Mouse (Mus musculus): Measurements from ENCODE around the gene Ldb1. TPM values are rescaled to one million over a fixed set of nuclear protein-coding genes. Genes with fewer than 3 reads are reported as not detected.
A peak's percentile ranks its signal among the peaks of the same experiment; 100 is the strongest.

Ldb1 gene
- total and polyA plus RNA-seq, 3 experiments: 56.9 to 120 (median 67.6) TPM

GRCm38 (mm10) chr19:46087871-46088270, 42.9 kb upstream of the Ldb1 start:
- TF ChIP-seq GABPA (IDR thresholded peaks at IDR 0.05; ENCODE audit: insufficient replicate concordance, low read depth, low read length) (no peak), RCOR1 (conservative IDR thresholded peaks at IDR 0.05; ENCODE audit: low read depth, low read length) (no peak), MEF2A (IDR thresholded peaks at IDR 0.05; ENCODE audit: borderline replicate concordance, low read depth, low read length) (no peak), IRF4 (IDR thresholded peaks at IDR 0.05; ENCODE audit: low read depth, low read length) (no peak), POLR2AphosphoS2 (IDR thresholded peaks at IDR 0.05; ENCODE audit: low read depth, low read length) (no peak), SIN3A (IDR thresholded peaks at IDR 0.05; ENCODE audit: low read length) (no peak), MYC (IDR thresholded peaks at IDR 0.05; ENCODE audit: low read depth, low read length) (no peak), EP300 (IDR thresholded peaks at IDR 0.05; ENCODE audit: low read length) (no peak), CHD2 (IDR thresholded peaks at IDR 0.05; ENCODE audit: low read length) (no peak), ZKSCAN1 (IDR thresholded peaks at IDR 0.05; ENCODE audit: borderline replicate concordance, low read depth, low read length) (no peak), UBTF (IDR thresholded peaks at IDR 0.05; ENCODE audit: low read depth, low read length) (no peak), USF1 (IDR thresholded peaks at IDR 0.05; ENCODE audit: low read depth, low read length) (no peak), USF2 (conservative IDR thresholded peaks at IDR 0.05; ENCODE audit: low read depth, low read length) (no peak)
- H3K4me1 ChIP-seq (ENCODE audit: control insufficient read depth in 1 of 2, insufficient read depth in 2 of 2): no peaks in the 10 kb centered on the region
- no peak overlapping the region for H3K9ac ChIP-seq (ENCODE audit: insufficient read depth, low read depth)
- H3K79me2 ChIP-seq (replicated peaks; ENCODE audit: control insufficient read depth, extremely low read depth, insufficient read depth, poor library complexity, severe bottlenecking): no peaks in the 10 kb centered on the region
- H3K36me3 ChIP-seq (replicated peaks in 1 of 2; ENCODE audit: control insufficient read depth in 1 of 2, insufficient read depth in 1 of 2, low read length in 1 of 2): peaks cover 25 to 35% of the 10 kb centered on the region in 2 experiments
- dilution Hi-C loops (cut with MboI; ENCODE audit: extremely low pct_ligation_motif_present, extremely low pct_unique_long_range_greater_than_20kb, low sequenced_read_pairs): no loop called here
- no peaks in the 10 kb centered on the region for H3K9me3 ChIP-seq (replicated peaks; ENCODE audit: low read length)
- H3K4me2 ChIP-seq (ENCODE audit: insufficient read depth, low read depth, poor library complexity, severe bottlenecking): no peak overlapping the region
- no peak for DNase-seq (ENCODE audit: extremely low read depth)
- no peaks in the 10 kb centered on the region for H3K27me3 ChIP-seq (replicated peaks)
- in situ Hi-C loops (cut with MboI; ENCODE audit: low pct_ligation_motif_present, low pct_unique_long_range_greater_than_20kb, low sequenced_read_pairs): no loop called here
- no peak overlapping the region for H3K27ac ChIP-seq (ENCODE audit: insufficient read depth, low read depth)
- H3K4me3 ChIP-seq (replicated peaks in 1 of 3; ENCODE audit: low read depth in 2 of 3, low read length in 2 of 3, poor library complexity in 1 of 3): no peak overlapping the region

GRCm38 (mm10) chr19:46086337-46086736, 41.3 kb upstream of the Ldb1 start:
- TF ChIP-seq POLR2AphosphoS2 (IDR thresholded peaks at IDR 0.05; ENCODE audit: low read depth, low read length) (0 out of 2 replicates have a peak, but pooled peaks have one; percentile 25), MAZ (IDR thresholded peaks at IDR 0.05; ENCODE audit: low read depth, low read length) (no peak), SMC3 (IDR thresholded peaks at IDR 0.05; ENCODE audit: low read depth, low read length) (peak; percentile 42), MEF2A (IDR thresholded peaks at IDR 0.05; ENCODE audit: borderline replicate concordance, low read depth, low read length) (no peak), CTCF (conservative IDR thresholded peaks at IDR 0.05 in 1 of 2, IDR thresholded peaks at IDR 0.05 in 1 of 2; ENCODE audit: low read depth in 2 of 2, low read length in 2 of 2) (peak; percentile 75 to 86), RAD21 (IDR thresholded peaks at IDR 0.05; ENCODE audit: low read depth, low read length) (peak; percentile 55), CHD2 (IDR thresholded peaks at IDR 0.05; ENCODE audit: low read length) (no peak), GABPA (IDR thresholded peaks at IDR 0.05; ENCODE audit: insufficient replicate concordance, low read depth, low read length) (no peak)
- Histone ChIP-seq H3K27me3 (replicated peaks) (no peaks in the 10 kb centered on the region), H3K9me3 (replicated peaks; ENCODE audit: low read length) (no peaks in the 10 kb centered on the region), H3K36me3 (replicated peaks in 1 of 2; ENCODE audit: control insufficient read depth in 1 of 2, insufficient read depth in 1 of 2, low read length in 1 of 2) (peaks cover 40 to 50% of the 10 kb centered on the region in 2 experiments), H3K4me2 (ENCODE audit: insufficient read depth, low read depth, poor library complexity, severe bottlenecking) (no peak overlapping the region), H3K4me1 (ENCODE audit: control insufficient read depth in 1 of 2, insufficient read depth in 2 of 2) (no peaks in the 10 kb centered on the region), H3K4me3 (replicated peaks in 1 of 3; ENCODE audit: low read depth in 2 of 3, low read length in 2 of 3, poor library complexity in 1 of 3) (no peak overlapping the region), H3K79me2 (replicated peaks; ENCODE audit: control insufficient read depth, extremely low read depth, insufficient read depth, poor library complexity, severe bottlenecking) (no peaks in the 10 kb centered on the region), H3K27ac (ENCODE audit: insufficient read depth, low read depth) (no peak overlapping the region), H3K9ac (ENCODE audit: insufficient read depth, low read depth) (no peak overlapping the region)
- peak; percentile 77 for DNase-seq (ENCODE audit: extremely low read depth)
- dilution Hi-C loops (cut with MboI; ENCODE audit: extremely low pct_ligation_motif_present, extremely low pct_unique_long_range_greater_than_20kb, low sequenced_read_pairs): no loop called here
- in situ Hi-C loops (cut with MboI; ENCODE audit: low pct_ligation_motif_present, low pct_unique_long_range_greater_than_20kb, low sequenced_read_pairs): no loop called here
